Mouse (Mus musculus): Measurements from ENCODE around the gene Rnpepl1. TPM values are rescaled to one million over a fixed set of nuclear protein-coding genes. Genes with fewer than 3 reads are reported as not detected.
A peak's percentile ranks its signal among the peaks of the same experiment; 100 is the strongest.

Gene Rnpepl1
- polyA plus RNA-seq, 1 experiment from 2014 or later = 40.8 TPM

DNA sequence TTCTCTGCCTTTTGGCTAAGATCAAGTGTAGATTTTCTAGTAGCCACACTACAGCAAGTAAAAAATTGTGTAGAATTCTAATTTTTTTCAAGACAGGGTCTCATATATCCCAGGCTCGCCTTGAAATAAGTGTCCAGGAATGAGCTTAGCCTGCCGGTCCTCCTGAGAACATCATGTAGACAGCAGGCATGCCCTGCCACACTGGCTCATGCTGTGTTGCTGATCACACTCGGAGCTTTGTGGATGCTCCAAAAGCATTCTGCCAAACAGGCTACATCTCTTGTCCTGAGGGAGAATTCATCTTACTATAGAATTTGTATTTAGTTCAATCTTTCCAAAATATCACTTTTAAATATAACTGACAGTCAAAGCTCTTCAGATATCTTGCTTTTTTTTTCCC, 17.8 kb upstream of the Rnpepl1 start:
- Histone ChIP-seq H3K9ac (ENCODE audit: low read length) (no peak overlapping the region), H3K36me3 (ENCODE audit: control insufficient read depth, insufficient read depth, low read length) (no peaks in the 10 kb centered on the region), H3K4me3 (ENCODE audit: control insufficient read depth in 1 of 2, insufficient read depth in 1 of 2, low read depth in 1 of 2, low read length in 2 of 2) (no peak overlapping the region), H3K27me3 (ENCODE audit: control insufficient read depth, insufficient read depth, low read length) (peaks cover 3% of the 10 kb centered on the region; the same call in 1 of the 2 replicates), H3K27ac (replicated peaks in 1 of 2; ENCODE audit: control insufficient read depth in 1 of 2, insufficient read depth in 1 of 2, low read depth in 2 of 2, low read length in 2 of 2) (no peak overlapping the region), H3K9me3 (ENCODE audit: control insufficient read depth, low read length) (no peaks in the 10 kb centered on the region), H3K4me1 (ENCODE audit: control insufficient read depth in 2 of 2, insufficient read depth in 2 of 2, low read length in 2 of 2) (no peaks in the 10 kb centered on the region), H3K4me2 (ENCODE audit: low read length) (no peak overlapping the region)
- WGBS = 58% methylated on average over 3 of the region's 3 CpGs
- ATAC-seq (ENCODE audit: insufficient number of reproducible peaks, insufficient read depth, low FRiP score, low read depth) = no peak

DNA sequence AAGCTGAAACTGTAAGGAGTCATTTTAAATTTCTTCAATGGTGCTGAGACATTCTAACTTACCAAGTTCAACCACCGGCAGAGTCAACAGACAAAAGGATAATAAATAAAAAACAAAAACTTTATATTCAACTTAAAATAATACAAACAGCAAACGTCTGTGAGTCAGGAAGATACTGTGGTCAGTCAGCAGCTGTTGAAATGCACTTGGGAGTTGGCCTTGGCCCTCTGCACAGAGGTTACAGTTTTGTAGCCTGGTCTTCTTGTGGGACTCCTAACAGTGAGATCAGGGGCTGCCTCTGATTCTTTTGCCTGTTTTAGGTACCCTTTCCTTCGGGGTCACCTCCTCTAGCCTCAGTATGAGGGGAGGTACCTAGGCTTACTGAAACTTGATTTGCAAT, 16.7 kb upstream of the Rnpepl1 start:
- Histone ChIP-seq H3K4me2 (ENCODE audit: low read length) (no peak overlapping the region), H3K9me3 (ENCODE audit: control insufficient read depth, low read length) (no peaks in the 10 kb centered on the region), H3K4me1 (ENCODE audit: control insufficient read depth in 2 of 2, insufficient read depth in 2 of 2, low read length in 2 of 2) (no peaks in the 10 kb centered on the region), H3K4me3 (ENCODE audit: control insufficient read depth in 1 of 2, insufficient read depth in 1 of 2, low read depth in 1 of 2, low read length in 2 of 2) (no peak overlapping the region), H3K9ac (ENCODE audit: low read length) (no peak overlapping the region), H3K27me3 (ENCODE audit: control insufficient read depth, insufficient read depth, low read length) (peaks cover 9% of the 10 kb centered on the region; the same call in 1 of the 2 replicates), H3K36me3 (ENCODE audit: control insufficient read depth, insufficient read depth, low read length) (no peaks in the 10 kb centered on the region), H3K27ac (replicated peaks in 1 of 2; ENCODE audit: control insufficient read depth in 1 of 2, insufficient read depth in 1 of 2, low read depth in 2 of 2, low read length in 2 of 2) (no peak overlapping the region)
- 53% methylated on average over 3 of the region's 3 CpGs for WGBS
- no peak for ATAC-seq (ENCODE audit: insufficient number of reproducible peaks, insufficient read depth, low FRiP score, low read depth)

DNA sequence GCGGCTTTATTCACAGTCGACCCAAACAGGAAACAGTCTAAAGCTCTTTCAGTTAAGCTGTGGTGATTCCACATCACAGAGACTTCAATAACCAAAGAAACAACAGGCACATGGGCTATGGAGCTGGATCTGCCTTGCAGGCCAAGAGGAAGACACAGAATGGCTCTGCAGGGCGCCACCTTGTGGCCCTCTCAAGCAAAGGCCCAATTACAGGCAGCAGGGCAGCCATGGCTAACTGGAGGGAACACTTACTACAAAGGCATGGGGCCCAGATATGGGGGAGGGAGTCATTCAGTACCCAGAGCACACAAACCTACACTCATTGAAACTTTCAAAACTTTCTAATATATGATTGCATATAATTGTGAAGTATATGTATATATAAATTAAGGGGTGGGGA, 15.5 kb upstream of the Rnpepl1 start:
- Histone ChIP-seq H3K9me3 (ENCODE audit: control insufficient read depth, low read length) (no peaks in the 10 kb centered on the region), H3K4me2 (ENCODE audit: low read length) (no peak overlapping the region), H3K36me3 (ENCODE audit: control insufficient read depth, insufficient read depth, low read length) (no peaks in the 10 kb centered on the region), H3K9ac (ENCODE audit: low read length) (no peak overlapping the region), H3K4me1 (ENCODE audit: control insufficient read depth in 2 of 2, insufficient read depth in 2 of 2, low read length in 2 of 2) (no peaks in the 10 kb centered on the region), H3K27me3 (ENCODE audit: control insufficient read depth, insufficient read depth, low read length) (peaks cover 19% of the 10 kb centered on the region; the same call in 1 of the 2 replicates), H3K4me3 (ENCODE audit: control insufficient read depth in 1 of 2, insufficient read depth in 1 of 2, low read depth in 1 of 2, low read length in 2 of 2) (no peak overlapping the region), H3K27ac (replicated peaks in 1 of 2; ENCODE audit: control insufficient read depth in 1 of 2, insufficient read depth in 1 of 2, low read depth in 2 of 2, low read length in 2 of 2) (no peak overlapping the region)
- 5% methylated on average over 3 of the region's 3 CpGs for WGBS
- ATAC-seq (ENCODE audit: insufficient number of reproducible peaks, insufficient read depth, low FRiP score, low read depth) = no peak

DNA sequence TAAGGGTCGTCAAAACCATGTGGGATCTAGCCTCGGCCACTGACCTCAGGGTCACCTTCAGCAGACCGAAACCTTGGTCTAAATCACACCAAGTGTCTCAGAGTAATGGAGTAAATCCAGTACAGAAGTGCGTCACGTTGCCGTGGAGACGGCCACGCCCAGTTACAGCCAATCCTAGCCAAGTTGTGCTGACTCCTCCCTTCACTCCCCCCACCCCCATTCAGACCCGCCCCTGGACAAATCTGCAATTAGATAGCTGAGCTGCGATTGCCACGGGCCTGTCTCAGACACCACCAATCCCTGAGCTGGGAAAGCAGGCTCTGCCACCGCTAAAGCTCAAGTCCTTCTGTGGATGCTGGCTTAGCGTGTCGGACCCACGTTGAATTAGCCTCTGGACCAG, 7.8 kb upstream of the Rnpepl1 start, which contains the start of gene Ankmy1:
TSS of gene Ankmy1 (minus strand) at position 121 of the 400 bp plus-strand sequence.
- Histone ChIP-seq H3K4me2 (ENCODE audit: low read length) (peak within 1 kb of the TSS; percentile 52), H3K9ac (ENCODE audit: low read length) (no peak within 1 kb of the TSS; the same call in 1 of the 2 replicates), H3K27me3 (ENCODE audit: control insufficient read depth, insufficient read depth, low read length) (peaks cover 33% of the 10 kb centered on the region), H3K4me1 (ENCODE audit: control insufficient read depth in 2 of 2, insufficient read depth in 2 of 2, low read length in 2 of 2) (peaks cover 7 to 11% of the 10 kb centered on the region in 2 experiments), H3K27ac (replicated peaks in 1 of 2; ENCODE audit: control insufficient read depth in 1 of 2, insufficient read depth in 1 of 2, low read depth in 2 of 2, low read length in 2 of 2) (no peak within 1 kb of the TSS), H3K9me3 (ENCODE audit: control insufficient read depth, low read length) (no peaks in the 10 kb centered on the region), H3K4me3 (ENCODE audit: control insufficient read depth in 1 of 2, insufficient read depth in 1 of 2, low read depth in 1 of 2, low read length in 2 of 2) (peak within 1 kb of the TSS in 1 of 2 experiments; percentile 13; a peak in 2 of 4 replicates), H3K36me3 (ENCODE audit: control insufficient read depth, insufficient read depth, low read length) (no peaks in the 10 kb centered on the region)
- no peak for ATAC-seq (ENCODE audit: insufficient number of reproducible peaks, insufficient read depth, low FRiP score, low read depth)
- WGBS = 2% methylated on average over 15 of the region's 15 CpGs

DNA sequence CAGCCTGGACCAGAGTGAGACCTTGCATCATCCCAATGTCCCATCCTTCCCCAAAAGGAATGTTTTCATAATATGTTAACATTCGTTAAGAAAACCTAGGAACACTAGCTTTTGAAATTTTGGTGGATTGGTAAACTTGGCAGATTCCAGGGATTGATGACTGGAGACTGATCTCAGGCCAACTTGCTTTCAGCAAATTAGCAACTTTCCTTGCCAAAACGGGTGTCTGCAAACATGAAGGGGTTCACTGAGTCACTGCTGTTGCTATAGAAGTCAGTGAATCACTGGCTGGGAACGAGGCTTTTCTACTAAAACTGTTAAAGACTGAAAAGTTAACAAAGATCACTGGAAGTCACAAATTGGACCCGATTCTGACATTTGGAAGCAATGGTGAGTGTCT, 7.0 kb upstream of the Rnpepl1 start:
- H3K9me3 ChIP-seq (ENCODE audit: control insufficient read depth, low read length) = no peaks in the 10 kb centered on the region
- H3K4me1 ChIP-seq (ENCODE audit: control insufficient read depth in 2 of 2, insufficient read depth in 2 of 2, low read length in 2 of 2) = peaks cover 11 to 14% of the 10 kb centered on the region in 2 experiments
- no peak for ATAC-seq (ENCODE audit: insufficient number of reproducible peaks, insufficient read depth, low FRiP score, low read depth)
- no peak overlapping the region for H3K27ac ChIP-seq (replicated peaks in 1 of 2; ENCODE audit: control insufficient read depth in 1 of 2, insufficient read depth in 1 of 2, low read depth in 2 of 2, low read length in 2 of 2)
- H3K27me3 ChIP-seq (ENCODE audit: control insufficient read depth, insufficient read depth, low read length) = peaks cover 29% of the 10 kb centered on the region
- H3K4me3 ChIP-seq (ENCODE audit: control insufficient read depth in 1 of 2, insufficient read depth in 1 of 2, low read depth in 1 of 2, low read length in 2 of 2) = no peak overlapping the region
- H3K4me2 ChIP-seq (ENCODE audit: low read length) = no peak overlapping the region
- no peak overlapping the region for H3K9ac ChIP-seq (ENCODE audit: low read length)
- no peaks in the 10 kb centered on the region for H3K36me3 ChIP-seq (ENCODE audit: control insufficient read depth, insufficient read depth, low read length)
- 59% methylated on average over 4 of the region's 4 CpGs for WGBS

DNA sequence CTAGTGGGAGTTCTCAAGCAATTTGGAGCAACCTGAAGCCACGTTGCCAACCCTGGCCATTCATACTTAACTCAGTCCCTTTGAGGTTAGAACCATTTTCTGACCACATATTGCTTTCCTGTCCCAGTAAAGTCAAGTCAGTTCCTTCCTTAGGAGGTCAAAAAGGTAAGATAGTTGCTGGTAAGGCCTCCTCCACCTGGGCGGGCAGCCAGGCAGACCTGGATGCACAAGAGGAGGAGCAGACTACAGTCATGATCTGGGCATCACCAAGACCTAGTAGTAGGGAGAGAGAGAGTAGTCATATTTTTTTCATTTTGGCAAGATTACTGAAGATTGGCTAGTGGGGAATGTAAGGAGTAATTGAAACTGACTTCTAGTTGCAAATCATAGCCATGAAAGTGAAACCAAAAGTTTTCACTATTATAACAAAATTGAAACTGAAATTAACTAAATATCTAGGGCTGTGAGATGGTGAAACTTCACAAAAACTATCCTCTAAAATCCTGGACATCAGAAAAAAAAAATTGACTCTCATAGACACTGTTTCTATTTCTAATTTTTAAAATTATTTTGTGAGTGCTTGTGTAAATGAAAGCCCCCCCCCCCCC, 4.8 kb upstream of the Rnpepl1 start:
- H3K4me1 ChIP-seq (ENCODE audit: control insufficient read depth in 2 of 2, insufficient read depth in 2 of 2, low read length in 2 of 2) = peaks cover 17 to 19% of the 10 kb centered on the region in 2 experiments
- H3K36me3 ChIP-seq (ENCODE audit: control insufficient read depth, insufficient read depth, low read length) = no peaks in the 10 kb centered on the region
- H3K4me3 ChIP-seq (ENCODE audit: control insufficient read depth in 1 of 2, insufficient read depth in 1 of 2, low read depth in 1 of 2, low read length in 2 of 2) = no peak overlapping the region
- H3K27ac ChIP-seq (replicated peaks in 1 of 2; ENCODE audit: control insufficient read depth in 1 of 2, insufficient read depth in 1 of 2, low read depth in 2 of 2, low read length in 2 of 2) = no peak overlapping the region
- H3K9ac ChIP-seq (ENCODE audit: low read length) = no peak overlapping the region
- no peak overlapping the region for H3K4me2 ChIP-seq (ENCODE audit: low read length)
- no peak for ATAC-seq (ENCODE audit: insufficient number of reproducible peaks, insufficient read depth, low FRiP score, low read depth)
- H3K27me3 ChIP-seq (ENCODE audit: control insufficient read depth, insufficient read depth, low read length) = peaks cover 13% of the 10 kb centered on the region
- no peaks in the 10 kb centered on the region for H3K9me3 ChIP-seq (ENCODE audit: control insufficient read depth, low read length)
- 96% methylated on average over 2 of the region's 2 CpGs for WGBS

DNA sequence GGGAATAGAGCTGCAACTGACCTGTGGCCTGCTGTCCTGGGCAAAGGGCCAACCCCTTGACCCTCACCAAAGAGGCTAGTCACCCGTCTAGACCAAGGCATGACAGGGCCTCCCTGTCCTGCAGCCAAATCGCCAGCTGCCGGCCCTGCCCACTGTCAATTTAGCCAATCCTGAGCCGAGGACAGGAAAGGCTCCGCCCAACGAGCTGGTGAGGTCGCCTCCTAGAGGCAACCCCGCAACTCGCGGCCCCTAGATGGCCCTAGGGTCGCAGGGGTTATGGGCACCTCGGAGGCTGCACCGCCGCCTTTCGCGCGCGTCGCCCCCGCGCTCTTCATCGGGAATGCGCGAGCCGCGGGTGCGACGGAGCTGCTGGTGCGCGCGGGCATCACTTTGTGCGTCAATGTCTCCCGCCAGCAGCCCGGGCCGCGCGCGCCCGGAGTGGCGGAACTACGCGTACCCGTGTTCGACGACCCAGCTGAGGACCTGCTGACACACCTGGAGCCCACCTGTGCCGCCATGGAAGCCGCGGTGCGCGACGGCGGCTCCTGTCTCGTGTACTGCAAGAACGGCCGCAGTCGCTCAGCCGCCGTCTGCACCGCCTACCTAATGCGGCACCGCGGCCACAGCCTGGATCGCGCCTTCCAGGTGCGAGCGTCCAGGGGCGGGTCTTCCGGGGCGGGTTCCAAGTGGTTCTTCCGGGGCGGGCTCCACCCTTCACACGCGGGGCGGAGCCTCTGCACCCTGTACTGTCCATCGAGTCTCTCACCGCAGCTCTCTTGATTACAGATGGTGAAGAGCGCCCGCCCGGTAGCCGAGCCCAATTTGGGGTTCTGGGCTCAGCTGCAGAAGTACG, 3.6 kb upstream of the Rnpepl1 start, which contains the start of gene Dusp28:
TSS of gene Dusp28 (plus strand) at position 203 of the 853 bp plus-strand sequence.
- Histone ChIP-seq H3K27ac (replicated peaks in 1 of 2; ENCODE audit: control insufficient read depth in 1 of 2, insufficient read depth in 1 of 2, low read depth in 2 of 2, low read length in 2 of 2) (peak within 1 kb of the TSS; percentile 85), H3K4me2 (ENCODE audit: low read length) (peak within 1 kb of the TSS; percentile 77), H3K9me3 (ENCODE audit: control insufficient read depth, low read length) (no peaks in the 10 kb centered on the region), H3K27me3 (ENCODE audit: control insufficient read depth, insufficient read depth, low read length) (0 out of 2 replicates have a peak, but pooled peaks cover 5% of the 10 kb centered on the region), H3K36me3 (ENCODE audit: control insufficient read depth, insufficient read depth, low read length) (no peaks in the 10 kb centered on the region), H3K4me3 (ENCODE audit: control insufficient read depth in 1 of 2, insufficient read depth in 1 of 2, low read depth in 1 of 2, low read length in 2 of 2) (peak within 1 kb of the TSS; percentile 86 to 88), H3K9ac (ENCODE audit: low read length) (peak within 1 kb of the TSS; percentile 86), H3K4me1 (ENCODE audit: control insufficient read depth in 2 of 2, insufficient read depth in 2 of 2, low read length in 2 of 2) (peaks cover 21 to 23% of the 10 kb centered on the region in 2 experiments)
- WGBS = under 1% methylated on average over 80 of the region's 81 CpGs
- ATAC-seq (ENCODE audit: insufficient number of reproducible peaks, insufficient read depth, low FRiP score, low read depth) = peak; percentile 78

Measured in heart, embryonic 14.5 days (tissue).